Mouse (Mus musculus) C2C12 (cell line): ENCODE results near the gene Dtx1. TPM values are rescaled to one million over a fixed set of nuclear protein-coding genes. Genes with fewer than 3 reads are reported as not detected.

Source experiments
- H3K27me3 ChIP-seq: one replicate; pipeline ENCODE4 v1.6.1; 2011; ENCODE audit not compliant: control insufficient read depth, insufficient read depth, insufficient read length
- H3K36me3 ChIP-seq: one replicate; pipeline ENCODE4 v1.6.1; 2011; ENCODE audit not compliant: control insufficient read depth, insufficient read depth
- H3K4me3 ChIP-seq: one replicate; pipeline ENCODE4 v1.5.1; 2011; ENCODE audit warnings: mild to moderate bottlenecking, control low read depth; ENCODE audit not compliant: poor library complexity, insufficient read depth, severe bottlenecking
- H3K79me2 ChIP-seq: one replicate; pipeline ENCODE4 v1.6.1; 2011; ENCODE audit not compliant: control insufficient read depth, insufficient read depth
- H3K79me3 ChIP-seq: one replicate; pipeline ENCODE4 v1.6.1; 2011; ENCODE audit warnings: low read depth, control low read depth
- H3ac ChIP-seq: one replicate; pipeline ENCODE3; 2011; ENCODE audit warnings: low read depth; ENCODE audit not compliant: control insufficient read depth, insufficient read length
- CEBPB ChIP-seq: IDR thresholded peaks from one replicate; pipeline ENCODE4 v1.6.1; 2011; ENCODE audit warnings: low read depth, mild to moderate bottlenecking, control low read depth, moderate library complexity
- CTCF ChIP-seq: IDR thresholded peaks from one replicate; pipeline ENCODE4 v1.5.1; 2011; ENCODE audit not compliant: control insufficient read depth, insufficient read depth, insufficient read length
- FOSL1 ChIP-seq: IDR thresholded peaks from one replicate; pipeline ENCODE4 v1.8.0; 2011; ENCODE audit warnings: mild to moderate bottlenecking, low read length; ENCODE audit not compliant: poor library complexity, insufficient read depth, severe bottlenecking
- MAX ChIP-seq: IDR thresholded peaks from one replicate; pipeline ENCODE4 v1.6.1; 2011; ENCODE audit warnings: mild to moderate bottlenecking, control low read depth
- MYOD1 ChIP-seq: IDR thresholded peaks from one replicate; pipeline ENCODE4 v1.6.1; 2011; ENCODE audit warnings: low read depth; ENCODE audit not compliant: control insufficient read depth, insufficient read length
- MYOG ChIP-seq: IDR thresholded peaks from one replicate; pipeline ENCODE4 v1.6.1; 2011; ENCODE audit not compliant: control insufficient read depth, insufficient read length; ENCODE audit errors: extremely low read depth
- USF1 ChIP-seq: IDR thresholded peaks from one replicate; pipeline ENCODE4 v1.6.1; 2011; ENCODE audit warnings: low read depth, mild to moderate bottlenecking, control low read depth, moderate library complexity
- polyA plus RNA-seq: library from polyadenylated mRNA; unstranded; fragments of >200 nt; fragmentation: generic; extraction: Trizol; gene quantifications from one replicate; pipeline ENCODE4 v1.2.1, GENCODE M21; 2012; ENCODE audit warnings: missing spikeins

Gene Dtx1
- polyA plus RNA-seq, 1 experiment, result not detected

DNA sequence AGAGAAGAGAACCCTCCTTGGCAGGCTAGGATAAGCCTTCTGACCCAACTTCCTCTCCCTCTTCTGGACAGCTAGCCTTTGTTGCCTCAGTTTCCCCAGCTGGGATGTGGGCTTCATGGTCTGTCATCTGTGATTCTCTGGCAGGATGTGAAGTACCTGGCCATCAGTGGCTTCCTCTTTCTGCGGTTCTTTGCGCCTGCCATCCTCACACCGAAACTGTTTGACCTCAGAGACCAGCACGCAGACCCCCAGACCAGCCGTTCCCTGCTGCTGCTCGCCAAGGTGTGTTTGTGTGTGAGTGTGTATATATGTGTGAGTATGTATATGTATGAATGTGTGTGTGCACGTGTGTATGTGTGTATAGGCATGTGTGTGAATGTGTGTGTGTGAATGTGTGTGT lies 41.6 kb downstream of the Dtx1 start:
- no peaks in the 10 kb centered on the region for H3K79me2 ChIP-seq
- H3K4me3 ChIP-seq, result no peak overlapping the region
- no peaks in the 10 kb centered on the region for H3K79me3 ChIP-seq
- H3K27me3 ChIP-seq, result peaks cover 31% of the 10 kb centered on the region
- TF ChIP-seq FOSL1, result no peak
- no peak for TF ChIP-seq MYOD1
- no peak for TF ChIP-seq CEBPB
- TF ChIP-seq MAX, result no peak
- no peak for TF ChIP-seq MYOG
- TF ChIP-seq CTCF, result no peak
- H3ac ChIP-seq, result no peak overlapping the region
- no peaks in the 10 kb centered on the region for H3K36me3 ChIP-seq

DNA sequence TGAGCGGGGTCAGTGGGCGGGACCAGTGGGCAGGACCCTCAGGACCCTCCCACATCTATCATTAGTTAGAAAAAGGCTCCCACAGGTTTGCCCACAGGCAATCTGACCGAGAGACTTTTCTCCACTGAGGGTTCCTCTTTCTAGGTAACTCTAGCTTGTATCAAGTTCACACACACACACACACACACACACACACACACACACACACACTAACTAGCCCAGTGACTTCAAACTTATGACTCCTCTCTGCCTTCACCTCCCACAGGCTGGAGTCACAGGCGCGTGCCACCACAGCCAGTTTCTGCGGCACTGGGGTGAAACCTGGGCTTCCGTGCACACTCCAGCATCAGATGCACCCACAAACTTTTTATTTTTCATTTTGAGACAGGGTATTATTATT lies 43.0 kb downstream of the Dtx1 start:
- no peaks in the 10 kb centered on the region for H3K79me2 ChIP-seq
- no peak for TF ChIP-seq FOSL1
- TF ChIP-seq MYOG, result no peak
- no peak for TF ChIP-seq MYOD1
- TF ChIP-seq USF1, result no peak
- H3K4me3 ChIP-seq, result no peak overlapping the region
- H3K79me3 ChIP-seq, result no peaks in the 10 kb centered on the region
- H3K36me3 ChIP-seq, result no peaks in the 10 kb centered on the region
- H3K27me3 ChIP-seq, result peaks cover 39% of the 10 kb centered on the region
- H3ac ChIP-seq, result no peak overlapping the region

DNA sequence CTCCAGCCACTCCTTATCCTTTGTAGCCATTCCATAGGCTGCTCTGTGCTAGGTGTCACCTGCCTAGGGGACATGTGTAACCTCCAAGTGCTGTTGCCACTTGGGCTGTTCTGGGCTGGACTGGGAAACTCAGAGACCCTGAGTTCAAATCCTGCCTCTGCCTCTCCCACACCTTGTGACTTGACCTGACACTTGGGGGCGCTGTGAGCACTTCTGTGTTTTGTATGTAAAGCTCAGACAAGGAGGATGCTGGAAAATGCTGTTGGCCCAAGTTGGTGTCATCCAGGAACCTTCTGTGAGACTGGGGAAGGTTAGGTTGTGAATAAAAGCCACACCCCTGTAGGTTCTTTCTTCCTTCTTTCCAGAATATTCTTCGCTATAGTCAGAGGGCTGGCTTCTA lies 46.8 kb downstream of the Dtx1 start:
- no peak overlapping the region for H3ac ChIP-seq
- no peak for TF ChIP-seq USF1
- no peak for TF ChIP-seq MYOD1
- TF ChIP-seq MAX, result no peak
- no peak for TF ChIP-seq CTCF
- TF ChIP-seq FOSL1, result no peak
- no peak for TF ChIP-seq CEBPB
- TF ChIP-seq MYOG, result no peak
- H3K79me3 ChIP-seq, result no peaks in the 10 kb centered on the region
- H3K27me3 ChIP-seq, result peaks cover 61% of the 10 kb centered on the region
- no peaks in the 10 kb centered on the region for H3K36me3 ChIP-seq
- H3K4me3 ChIP-seq, result no peak overlapping the region
- H3K79me2 ChIP-seq, result no peaks in the 10 kb centered on the region

DNA sequence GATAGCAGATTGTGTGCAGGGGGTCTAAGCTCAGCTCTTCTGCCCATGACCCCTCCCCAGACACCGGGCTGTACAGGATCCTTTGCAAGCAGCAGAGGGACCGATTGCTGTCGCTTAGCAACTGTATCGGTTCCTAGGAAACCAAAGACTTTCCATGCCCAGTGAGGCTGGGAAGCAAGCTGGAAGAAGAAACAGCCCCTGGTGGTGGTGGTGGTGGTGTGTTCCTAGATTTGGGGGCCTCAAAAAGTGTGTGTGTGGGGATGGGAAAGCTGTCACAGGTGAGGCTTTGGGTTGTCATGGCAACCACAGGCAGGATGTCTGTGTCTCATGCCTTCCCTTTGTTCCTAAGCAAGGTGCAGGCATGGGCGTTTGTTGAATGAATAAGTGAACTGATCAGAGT lies 50.9 kb downstream of the Dtx1 start:
- H3K79me3 ChIP-seq, result no peaks in the 10 kb centered on the region

DNA sequence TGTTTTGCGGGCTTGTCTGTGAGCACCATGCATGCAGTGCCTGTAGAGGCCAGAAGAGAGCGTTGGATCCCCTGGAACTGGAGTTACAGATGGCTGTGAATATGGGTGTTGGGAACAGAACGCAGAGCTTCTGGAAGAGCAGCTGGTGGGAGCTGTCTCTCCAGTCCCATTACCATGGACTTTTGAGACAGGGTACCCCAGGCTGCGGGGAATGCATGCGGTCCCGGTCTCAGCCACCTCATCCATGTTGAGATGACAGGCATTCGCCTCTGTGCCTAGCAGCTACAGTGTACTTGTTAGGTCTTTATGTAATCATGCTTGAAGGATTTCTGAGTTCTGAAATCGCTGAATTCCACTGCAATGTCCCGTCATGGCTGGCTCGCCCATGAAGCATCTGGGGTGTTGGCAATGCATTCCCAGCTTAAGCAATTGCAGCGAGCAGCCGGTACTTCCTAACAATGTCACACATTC lies 55.4 kb downstream of the Dtx1 start:
- Histone ChIP-seq H3K79me2 (no peaks in the 10 kb centered on the region), H3K79me3 (no peaks in the 10 kb centered on the region)
- TF ChIP-seq MAX (no peak), FOSL1 (no peak)

More for the DNA sequence above, 50.9 kb downstream of the Dtx1 start:
- peaks cover 79% of the 10 kb centered on the region for H3K27me3 ChIP-seq
- no peaks in the 10 kb centered on the region for H3K36me3 ChIP-seq
- no peak overlapping the region for H3K4me3 ChIP-seq
- H3ac ChIP-seq, result no peak overlapping the region
- H3K79me2 ChIP-seq, result no peaks in the 10 kb centered on the region
- TF ChIP-seq MYOD1 (no peak), MAX (no peak), CEBPB (no peak), FOSL1 (no peak), USF1 (no peak), MYOG (no peak), CTCF (no peak)

DNA sequence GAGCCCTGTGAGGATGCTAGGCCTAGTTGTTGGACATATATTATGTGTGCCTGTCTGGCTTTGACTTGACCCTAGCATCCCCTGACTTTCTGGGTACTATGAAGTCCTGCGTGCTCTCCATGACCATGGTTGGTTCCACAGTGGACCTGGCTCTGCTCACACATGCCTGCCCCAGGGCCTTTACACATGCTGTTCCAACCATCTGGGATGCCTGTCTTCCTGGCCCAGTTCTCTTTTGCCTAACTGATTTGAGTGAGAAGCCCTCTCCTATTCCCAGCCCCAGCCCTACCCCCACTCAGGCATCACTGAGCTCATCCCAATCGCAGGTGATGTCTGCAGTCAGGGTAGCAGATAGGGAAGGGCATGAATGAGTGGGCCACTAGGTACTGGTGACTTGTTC lies 57.9 kb downstream of the Dtx1 start:
- Histone ChIP-seq H3K79me3 (no peaks in the 10 kb centered on the region), H3K27me3 (peaks cover 86% of the 10 kb centered on the region), H3K36me3 (no peaks in the 10 kb centered on the region), H3ac (no peak overlapping the region), H3K79me2 (no peaks in the 10 kb centered on the region), H3K4me3 (no peak overlapping the region)
- no peak for TF ChIP-seq CEBPB
- TF ChIP-seq MYOD1, result no peak
- no peak for TF ChIP-seq FOSL1
- no peak for TF ChIP-seq MYOG
- TF ChIP-seq MAX, result no peak
- TF ChIP-seq USF1, result no peak
- no peak for TF ChIP-seq CTCF

More for the DNA sequence above, 55.4 kb downstream of the Dtx1 start:
- Histone ChIP-seq H3K4me3 (no peak overlapping the region), H3ac (no peak overlapping the region), H3K36me3 (no peaks in the 10 kb centered on the region), H3K27me3 (peaks cover 79% of the 10 kb centered on the region)
